Mouse (Mus musculus) spleen, postnatal 0 days (tissue): ENCODE results near the gene Plekhd1. TPM values are rescaled to one million over a fixed set of nuclear protein-coding genes. Genes with fewer than 3 reads are reported as not detected.

Experiments
- polyA plus RNA-seq: library from polyadenylated mRNA; unstranded; fragments of >200 nt; fragmentation: Nextera tagmentation; extraction: Ambion mirVana; gene quantifications from 2 replicates; pipeline ENCODE4 v1.2.1, GENCODE M21; 2015

Gene Plekhd1
- polyA plus RNA-seq = 0.11 and 0.12 TPM in 2 replicates

GRCm38 (mm10) chr12:80692269-80692972, at the start of gene Plekhd1:
Plekhd1 (plus strand) TSS chr12:80692591.

GRCm38 (mm10) chr12:80643693-80644505, 48.5 kb upstream of the Plekhd1 start, which contains the start of the genes Slc39a9 and Erh:
Slc39a9 (plus strand) TSS chr12:80643883.
Erh (minus strand) TSS chr12:80644341.

DNA sequence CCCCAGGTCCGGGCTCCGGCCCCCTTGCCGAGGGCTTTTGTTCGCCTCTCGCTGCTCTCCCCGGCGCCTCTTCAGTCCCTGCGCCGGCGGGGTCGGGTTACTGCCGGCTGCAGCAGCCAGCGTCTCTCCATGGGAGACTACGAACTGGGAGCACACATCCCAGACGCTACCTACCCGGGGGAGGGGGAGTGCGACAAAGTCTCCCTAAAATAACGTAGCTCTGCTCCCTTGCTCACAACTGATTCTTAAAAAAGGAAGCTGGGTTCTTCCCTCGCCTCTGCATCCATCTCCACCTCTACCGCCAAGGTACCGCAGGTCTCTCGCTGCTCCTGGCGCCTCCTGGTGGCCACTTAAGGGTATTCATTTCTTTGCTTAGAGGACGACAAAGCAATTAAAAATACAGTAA, 68.0 kb downstream of the Plekhd1 start, which contains the start of gene Ccdc177:
Gene Ccdc177, minus strand, starts transcription at position 292 of the 406 bp plus-strand sequence.

Other genes starting within 250 kb of the Plekhd1 start
- 5.5 and 6.7 TPM in 2 replicates for gene Exd2, start 229.5 kb upstream of the Plekhd1 start, polyA plus RNA-seq
- 2.3 and 3.3 TPM in 2 replicates for gene Galnt16, start 174.3 kb upstream of the Plekhd1 start, polyA plus RNA-seq
- 8.2 and 8.7 TPM in 2 replicates for gene Slc39a9, start 48.7 kb upstream of the Plekhd1 start, polyA plus RNA-seq
- 214 and 218 TPM in 2 replicates for gene Erh, start 48.2 kb upstream of the Plekhd1 start, polyA plus RNA-seq
- gene Ccdc177, start 68.1 kb downstream of the Plekhd1 start, polyA plus RNA-seq = not detected in 2 replicates
- gene Susd6, start 97.9 kb downstream of the Plekhd1 start, polyA plus RNA-seq = 11.6 and 12.2 TPM in 2 replicates